Mouse (Mus musculus) ovary, postnatal 36 days (tissue): ENCODE results near the gene Gm49661.

Experiments
- DNase-seq: peaks from one replicate; pipeline ENCODE4 v3.0.0; 2022; ENCODE audit warnings: low spot score, mixed read lengths

Gene Gm49661

DNA sequence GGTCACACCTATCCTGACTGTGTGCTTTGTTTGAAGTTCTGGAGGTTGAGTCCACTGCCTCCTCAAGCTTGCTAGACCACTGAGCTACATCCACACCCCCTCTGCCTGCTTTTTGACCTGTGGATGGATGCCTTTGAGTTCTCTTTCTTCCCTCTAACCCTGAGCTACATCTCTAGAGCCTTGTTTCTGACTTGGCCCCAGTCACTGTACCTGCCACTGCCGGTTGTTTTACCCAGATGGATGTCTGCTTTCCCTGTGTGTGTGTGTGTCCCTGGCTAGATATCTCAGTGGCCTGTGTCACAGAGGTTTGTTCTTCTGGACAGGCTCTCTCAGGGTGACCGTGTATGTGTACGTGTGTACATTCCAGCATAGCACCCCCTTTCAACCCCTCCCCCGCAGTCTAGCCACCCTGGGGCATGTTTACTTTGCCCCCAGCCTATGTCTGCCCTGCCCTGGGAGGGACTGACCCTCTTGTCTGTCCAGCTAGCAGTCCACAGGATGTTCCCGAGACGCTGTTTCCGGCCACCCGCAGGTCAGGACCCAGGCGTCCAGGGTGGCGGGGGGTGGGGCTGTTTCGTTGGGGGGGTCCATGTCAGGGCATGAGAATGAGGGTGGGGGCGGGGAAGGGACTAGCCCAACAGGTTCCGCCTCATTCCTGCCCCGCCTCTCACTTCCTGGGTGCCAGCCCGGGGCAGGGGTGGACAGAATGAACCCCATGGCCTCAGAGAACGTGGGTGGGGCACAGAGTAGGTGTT lies 15.2 kb upstream of the Gm49661 start:
- no peak for DNase-seq

GRCm38 (mm10) chr8:84982499-84983011 lies 13.3 kb upstream of the Gm49661 start:
- no peak for DNase-seq

DNA sequence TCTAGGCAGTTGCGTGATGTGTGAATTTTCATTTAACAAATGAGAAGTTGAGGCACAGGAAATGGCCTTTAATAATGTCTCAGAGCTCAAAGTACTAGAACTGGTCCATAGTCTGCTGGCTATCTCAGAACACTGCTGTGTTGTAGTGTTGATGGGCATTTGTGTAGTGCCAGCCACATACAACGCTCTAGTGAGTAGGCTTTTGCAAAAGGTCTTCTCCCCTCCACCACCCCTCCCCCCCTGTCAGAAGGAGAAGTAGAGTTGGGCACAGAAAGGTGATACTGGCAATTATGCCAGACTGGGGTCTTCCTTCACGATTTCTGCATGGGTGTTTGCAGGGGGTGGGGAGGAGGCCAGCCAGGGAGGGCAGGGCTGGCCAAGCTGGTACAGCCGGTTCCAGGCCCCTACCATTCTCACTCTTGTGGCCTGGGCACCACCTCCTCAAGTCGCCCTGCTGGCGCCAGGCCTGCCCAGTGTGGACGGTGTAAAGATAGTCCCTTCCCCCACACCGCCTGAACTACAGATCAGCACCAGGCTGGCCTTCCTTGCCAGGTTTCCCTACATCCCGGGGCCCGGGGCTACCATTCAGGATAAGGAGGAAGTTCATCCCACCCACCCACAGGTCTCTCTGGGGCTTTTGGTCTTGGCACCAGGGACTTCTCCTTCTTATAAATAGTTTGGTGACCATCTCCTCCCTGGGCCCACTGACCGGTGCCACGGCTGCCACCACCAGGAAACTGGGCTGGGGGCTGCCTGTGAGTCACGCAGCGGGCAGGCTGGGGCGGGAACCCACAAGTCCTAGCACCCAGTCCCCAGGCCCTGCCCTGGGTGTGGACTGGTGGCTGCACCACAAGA lies 12.6 kb upstream of the Gm49661 start:
- no peak for DNase-seq

GRCm38 (mm10) chr8:84980622-84981358 lies 11.6 kb upstream of the Gm49661 start:
- DNase-seq: peak; percentile 74

DNA sequence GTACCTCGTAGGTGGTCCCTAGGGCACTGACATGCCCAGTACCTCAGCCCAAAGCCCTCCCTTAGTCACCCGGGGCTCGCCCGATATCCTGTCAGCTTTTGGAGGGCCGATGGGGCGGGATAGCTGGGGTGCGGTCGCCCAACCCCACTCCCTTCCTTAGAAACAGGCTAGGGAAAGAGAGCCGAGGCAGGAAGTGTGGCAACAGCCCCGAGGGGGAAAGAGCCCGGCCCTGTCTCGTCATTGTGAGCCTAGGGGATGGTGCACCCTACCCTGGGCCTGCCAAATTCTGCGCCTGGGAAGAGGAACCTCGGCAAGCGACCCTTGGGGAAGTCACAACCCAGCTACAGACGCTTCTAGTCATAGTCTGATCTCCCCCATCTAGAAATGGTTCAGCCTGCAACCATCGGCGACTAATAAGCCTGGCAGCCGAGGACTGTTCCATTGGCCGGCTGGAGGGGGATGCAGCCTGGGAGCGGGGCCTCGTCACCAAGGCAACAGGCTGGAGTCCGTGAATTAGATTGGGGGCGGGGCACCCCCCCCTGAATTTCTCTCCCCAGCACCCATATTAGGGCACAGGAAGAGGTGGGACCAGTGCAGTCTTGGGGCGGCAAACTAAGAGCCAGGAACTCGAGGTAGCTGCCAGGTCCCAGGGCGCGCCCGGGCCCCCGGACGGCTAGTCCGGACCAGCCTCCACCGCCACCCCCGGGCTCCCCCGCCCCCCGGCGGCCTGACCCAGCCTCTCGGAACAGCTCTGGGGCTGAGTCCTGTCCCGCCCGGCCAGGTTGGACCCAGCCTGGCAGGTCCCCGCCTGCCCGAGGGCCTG lies 10.6 kb upstream of the Gm49661 start:
- DNase-seq: peak; percentile 91

DNA sequence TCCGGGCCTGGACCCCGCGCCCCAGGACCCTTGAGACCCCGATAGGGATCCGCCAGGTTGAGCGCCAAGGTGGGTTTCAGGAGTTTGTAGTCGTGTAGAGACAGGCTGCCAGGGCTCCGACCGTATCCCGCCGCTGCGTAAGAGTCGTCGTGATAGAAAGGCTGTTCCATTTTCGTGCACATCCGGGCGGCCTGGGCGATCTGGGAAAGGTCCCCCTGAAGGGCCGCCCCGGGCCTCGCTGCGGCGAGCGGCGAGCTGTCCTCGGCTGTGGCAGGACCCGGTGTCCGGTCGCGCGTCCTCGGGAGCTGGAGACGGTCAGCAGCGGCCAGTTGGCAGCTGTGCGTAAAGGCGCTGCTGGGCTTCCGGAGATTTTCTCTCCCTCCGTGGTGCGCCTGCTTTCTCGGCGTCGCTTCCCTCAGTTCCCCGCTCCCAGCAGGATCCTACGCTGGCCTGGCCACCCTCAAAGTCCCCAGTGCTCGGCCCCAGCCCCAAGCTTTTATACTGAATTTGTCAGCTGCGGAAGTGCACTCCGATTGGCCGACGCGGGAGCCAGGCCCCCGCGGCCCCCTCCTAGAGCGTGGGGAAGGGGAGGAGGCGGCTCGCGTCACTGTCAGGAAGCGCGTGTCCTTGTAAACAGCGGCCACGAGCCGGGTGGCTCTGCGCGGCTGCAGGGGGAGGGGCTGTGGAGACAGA lies 9.2 kb upstream of the Gm49661 start, which contains the start of gene Junb:
Gene Junb (minus strand): TSS at position 471 of the 693 bp plus-strand sequence.
- peak; percentile 91 for DNase-seq

DNA sequence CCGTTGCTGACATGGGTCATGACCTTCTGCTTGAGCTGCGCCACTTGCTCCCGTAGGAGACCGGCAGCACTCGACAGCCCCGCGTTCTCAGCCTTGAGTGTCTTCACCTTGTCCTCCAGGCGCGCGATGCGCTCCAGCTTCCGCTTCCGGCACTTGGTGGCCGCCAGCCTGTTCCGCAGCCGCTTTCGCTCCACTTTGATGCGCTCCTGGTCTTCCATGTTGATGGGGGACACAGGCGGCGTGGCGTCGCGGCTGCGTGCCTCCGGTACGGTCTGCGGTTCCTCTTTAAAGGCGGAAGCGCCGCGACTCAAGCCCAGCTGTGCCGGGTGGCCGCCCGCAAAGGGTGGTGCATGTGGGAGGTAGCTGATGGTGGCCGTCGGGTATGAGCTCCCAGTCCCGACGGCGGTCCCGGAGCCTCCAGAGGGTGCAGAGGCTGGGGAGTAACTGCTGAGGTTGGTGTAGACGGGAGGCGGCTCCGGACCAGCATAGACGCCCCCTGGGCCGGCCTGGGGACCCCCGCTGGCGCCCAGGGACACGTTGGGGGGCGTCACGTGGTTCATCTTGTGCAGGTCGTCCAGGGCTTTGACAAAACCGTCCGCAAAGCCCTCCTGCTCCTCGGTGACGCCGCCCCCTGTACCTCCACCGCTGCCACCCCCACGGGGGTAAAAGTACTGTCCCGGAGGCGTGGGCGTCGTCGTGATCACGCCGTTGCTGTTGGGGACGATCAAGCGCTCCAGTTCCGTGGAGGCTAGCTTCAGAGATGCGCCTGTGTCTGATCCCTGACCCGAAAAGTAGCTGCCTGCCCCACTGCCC lies 8.4 kb upstream of the Gm49661 start:
- DNase-seq: peak; percentile 56

GRCm38 (mm10) chr8:84976763-84977434 lies 7.7 kb upstream of the Gm49661 start:
- DNase-seq: no peak

DNA sequence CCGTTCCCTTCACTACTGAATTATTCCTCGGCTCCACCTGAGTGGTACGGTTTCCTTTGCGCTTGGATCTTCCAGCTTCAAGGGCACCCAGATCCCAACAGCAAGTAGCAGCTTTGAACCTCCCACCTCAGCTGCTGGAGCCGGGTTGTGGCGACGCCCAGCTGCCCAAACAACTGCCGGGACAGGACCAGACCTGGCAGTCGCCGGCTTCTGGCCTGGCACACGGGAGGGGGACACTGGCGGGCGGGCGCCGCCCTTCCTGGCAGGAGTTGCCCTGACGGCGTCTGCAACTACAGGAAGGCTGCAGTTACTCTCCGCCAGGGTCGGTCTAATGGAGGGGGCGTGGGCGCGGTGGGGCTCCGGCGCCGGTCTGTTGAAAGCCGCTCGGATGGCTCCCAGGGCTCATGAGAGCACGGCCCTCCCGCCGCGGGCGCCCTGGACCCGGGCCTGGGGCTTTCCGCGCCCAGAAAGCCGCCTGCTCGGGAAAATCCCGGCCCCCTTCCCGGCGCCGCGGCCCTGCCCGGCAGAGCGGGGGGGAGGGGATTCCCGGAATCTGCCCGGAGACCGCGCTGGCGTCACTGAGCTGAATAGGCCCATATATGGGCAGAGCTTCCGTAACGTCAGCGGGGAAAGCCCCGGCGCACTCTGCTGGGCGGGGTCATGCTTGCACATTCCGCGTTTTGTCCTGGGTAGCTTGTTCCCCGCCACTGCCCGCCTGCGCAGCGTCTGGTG lies 7.0 kb upstream of the Gm49661 start:
- DNase-seq: peak; percentile 93

DNA sequence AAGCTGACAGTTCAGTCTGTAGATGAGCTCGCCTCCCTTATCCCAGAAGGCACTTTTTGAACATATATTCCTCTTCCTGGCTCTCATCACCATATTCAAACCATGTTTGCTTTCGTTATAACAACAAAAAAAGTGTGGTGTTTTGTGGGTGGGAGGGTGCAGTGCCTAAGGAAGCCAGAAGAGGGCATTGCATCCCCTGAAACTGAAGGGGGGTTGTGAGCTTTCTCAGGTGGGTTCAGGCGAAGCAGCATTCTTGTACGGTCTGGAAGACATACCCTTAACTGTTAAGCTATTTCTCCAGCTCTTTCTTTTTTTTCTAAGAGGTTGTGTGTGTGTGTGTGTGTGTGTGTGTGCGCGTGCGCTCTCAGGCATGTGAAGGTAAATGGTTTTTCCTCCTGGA lies 6.2 kb upstream of the Gm49661 start:
- DNase-seq: peak; percentile 58

GRCm38 (mm10) chr8:84974543-84975142 lies 5.4 kb upstream of the Gm49661 start:
- no peak for DNase-seq

GRCm38 (mm10) chr8:84973803-84974542 lies 4.7 kb upstream of the Gm49661 start:
- peak; percentile 52 for DNase-seq

GRCm38 (mm10) chr8:84973079-84973478 lies 3.8 kb upstream of the Gm49661 start:
- DNase-seq: no peak

GRCm38 (mm10) chr8:84970913-84971312 lies 1.7 kb upstream of the Gm49661 start:
- DNase-seq: no peak

GRCm38 (mm10) chr8:84970135-84970790 lies 1.0 kb upstream of the Gm49661 start:
- no peak for DNase-seq

- no peak for DNase-seq
Observed at GRCm38 (mm10) chr8:84968650-84969049, 583 bp downstream of the Gm49661 start.
